Mouse (Mus musculus) gastrocnemius, postnatal 25 days (tissue): ENCODE data around the gene Srek1ip1. TPM values are rescaled to one million over a fixed set of nuclear protein-coding genes. Genes with fewer than 3 reads are reported as not detected.

ENCODE experiments used
- DNase-seq: peaks from one replicate; pipeline ENCODE4 v3.0.0; 2022
- long read RNA-seq, 2 experiments: library from polyadenylated mRNA; stranded (forward); transcript quantifications; one replicate each; pipeline ENCODE4 v2.0.0; 2021
- total RNA-seq, 2 experiments: library from RNA; stranded (reverse); gene quantifications; 1 replicate in 1 of 2; 2 replicates in 1 of 2; pipeline ENCODE4 v1.2.3; 2021

Gene Srek1ip1
- 10 to 100 TPM; 11.0 to 11.8 TPM for total RNA-seq
- long read RNA-seq, experiment 1, transcript Srek1ip1-201 (5 exons, 2,365 nt) = major isoform, 12 of 18 reads
- long read RNA-seq, experiment 1, partial matches to known transcripts = 1 of 18 reads
- long read RNA-seq, experiment 1, other reads (novel, unspliced or antisense) = 2 of 18 reads
- long read RNA-seq, experiment 2, transcript Srek1ip1-201 (5 exons, 2,365 nt) = major isoform, 12 of 13 reads
- long read RNA-seq, experiment 2, partial matches to known transcripts = 0 of 13 reads
- long read RNA-seq, experiment 2, other reads (novel, unspliced or antisense) = 1 of 13 reads

GRCm38 (mm10) chr13:104792184-104792583 is at the start of gene Srek1ip1:
Gene Srek1ip1, plus strand, starts transcription at chr13:104792484.
- DNase-seq = no peak

GRCm38 (mm10) chr13:104742866-104743265 is 49.4 kb upstream of the Srek1ip1 start:
- DNase-seq = no peak

GRCm38 (mm10) chr13:104747032-104747431 is 45.3 kb upstream of the Srek1ip1 start:
- DNase-seq = no peak

GRCm38 (mm10) chr13:104759381-104759780 is 32.9 kb upstream of the Srek1ip1 start:
- no peak for DNase-seq

- no peak for DNase-seq
Observed at GRCm38 (mm10) chr13:104762401-104762800, 29.9 kb upstream of the Srek1ip1 start.

- no peak for DNase-seq
Observed at GRCm38 (mm10) chr13:104763193-104763592, 29.1 kb upstream of the Srek1ip1 start.

GRCm38 (mm10) chr13:104779104-104779670 is 13.1 kb upstream of the Srek1ip1 start:
- no peak for DNase-seq

- DNase-seq = no peak
Observed at GRCm38 (mm10) chr13:104787260-104787659, 5.0 kb upstream of the Srek1ip1 start.

- DNase-seq = no peak
Observed at GRCm38 (mm10) chr13:104789663-104790062, 2.6 kb upstream of the Srek1ip1 start.

- no peak for DNase-seq
Observed at GRCm38 (mm10) chr13:104794421-104794820, 2.1 kb downstream of the Srek1ip1 start.

GRCm38 (mm10) chr13:104799067-104799466 is 6.8 kb downstream of the Srek1ip1 start:
- DNase-seq = no peak

GRCm38 (mm10) chr13:104799566-104800182 is 7.4 kb downstream of the Srek1ip1 start:
- no peak for DNase-seq

GRCm38 (mm10) chr13:104805681-104806080 is 13.4 kb downstream of the Srek1ip1 start:
- DNase-seq = no peak

- no peak for DNase-seq
Observed at GRCm38 (mm10) chr13:104816270-104816634, 24.0 kb downstream of the Srek1ip1 start.

- DNase-seq = peak; percentile 73
Observed at GRCm38 (mm10) chr13:104816635-104817571, 24.6 kb downstream of the Srek1ip1 start, which contains the start of gene Cwc27. Gene Cwc27, minus strand, starts transcription at chr13:104817142.

- DNase-seq = no peak
Observed at GRCm38 (mm10) chr13:104817696-104818095, 25.4 kb downstream of the Srek1ip1 start.

GRCm38 (mm10) chr13:104821192-104821591 is 28.9 kb downstream of the Srek1ip1 start:
- no peak for DNase-seq

- no peak for DNase-seq
Observed at GRCm38 (mm10) chr13:104821908-104822307, 29.6 kb downstream of the Srek1ip1 start.

- no peak for DNase-seq
Observed at GRCm38 (mm10) chr13:104822411-104822838, 30.1 kb downstream of the Srek1ip1 start.

- DNase-seq = no peak
Observed at GRCm38 (mm10) chr13:104825470-104825869, 33.2 kb downstream of the Srek1ip1 start.

- no peak for DNase-seq
Observed at GRCm38 (mm10) chr13:104832811-104833210, 40.5 kb downstream of the Srek1ip1 start.

GRCm38 (mm10) chr13:104837628-104838027 is 45.3 kb downstream of the Srek1ip1 start:
- DNase-seq = no peak
